24 mouse cellular contexts compared by ENCODE assay signal in genomic region chr12:95759212-95759746, GRCm38 (mm10).
A peak's percentile ranks its signal among the peaks of the same experiment; 100 is the strongest.
DNase-seq lines count a peak whose midpoint lies in the region; ATAC-seq and TF ChIP-seq lines count a peak whose summit lies in the region.
"Had no signal": no experiment of that assay in that cellular context is flagged by ENCODE, and none has a peak within 500 bp of the region (broad histone marks: within the 10 kb centered on the region; RNA-seq: fewer than 3 reads in every experiment).

No protein-coding gene starts in this region.

- no peaks in the 10 kb centered on the region for H3K9me3 ChIP-seq in lung, embryonic 15.5 days
- H3K9me3 ChIP-seq in limb, embryonic 10.5 days (replicated peaks) = no peaks in the 10 kb centered on the region
- H3K9me3 ChIP-seq: forebrain, embryonic 12.5 days; forebrain, embryonic 15.5 days; heart, embryonic 10.5 days; heart, embryonic 13.5 days had no signal

- DNase-seq in lung, postnatal 25 days (ENCODE audit: low spot score) = no peak
- DNase-seq in 3T3-L1 (ENCODE audit: low read depth, low spot score) = peak; percentile 46
- DNase-seq in limb, embryonic 10.5 days (ENCODE audit: low spot score) = no peak
- DNase-seq: adrenal gland, postnatal 10 days; adrenal gland, postnatal 36 days; cerebellum, adult 18-20 months; cerebellum, adult 9-10 months; cerebellum, postnatal 14 days; gastrocnemius, postnatal 25 days; heart, adult 2 months; heart, postnatal 14 days; heart, postnatal 4 days had no signal

- no peak for TF ChIP-seq POLR2A in myocyte (IDR thresholded peaks at IDR 0.05; ENCODE audit: insufficient read length, low read depth)

- no peak for TF ChIP-seq CTCF in C2C12 (IDR thresholded peaks at IDR 0.05; ENCODE audit: control insufficient read depth, insufficient read depth, insufficient read length)

- ATAC-seq in lung, embryonic 15.5 days (ENCODE audit: borderline replicate concordance, extremely low read depth, low FRiP score, low TSS enrichment) = peak; percentile 83; the same call in 1 of the 2 replicates
- ATAC-seq: forebrain, embryonic 15.5 days; hindbrain, postnatal 0 days; Patski had no signal

- H3ac ChIP-seq in C2C12 (ENCODE audit: control insufficient read depth, insufficient read length, low read depth) = peak overlapping the region; percentile 23
- no peak overlapping the region for H3ac ChIP-seq in myocyte (ENCODE audit: control insufficient read depth, insufficient read length)

- no peaks in the 10 kb centered on the region for H3K4me1 ChIP-seq in lung, embryonic 15.5 days
- no peaks in the 10 kb centered on the region for H3K4me1 ChIP-seq in limb, embryonic 10.5 days
- H3K4me1 ChIP-seq: forebrain, embryonic 12.5 days; forebrain, embryonic 15.5 days; heart, embryonic 10.5 days; heart, embryonic 13.5 days had no signal

- no peak overlapping the region for H3K4me2 ChIP-seq in lung, embryonic 15.5 days
- peak overlapping the region; percentile 7 for H3K4me2 ChIP-seq in myocyte (ENCODE audit: low read depth)
- H3K4me2 ChIP-seq: forebrain, embryonic 12.5 days; forebrain, embryonic 15.5 days; heart, embryonic 13.5 days; hindbrain, embryonic 14.5 days had no signal

- WGBS in lung, embryonic 15.5 days = 29% methylated on average over 5 of the region's 5 CpGs
- WGBS in limb, embryonic 10.5 days = 96% methylated on average over 5 of the region's 5 CpGs

- H3K9ac ChIP-seq in lung, embryonic 15.5 days = no peak overlapping the region
- H3K9ac ChIP-seq: forebrain, embryonic 12.5 days; forebrain, embryonic 15.5 days; heart, embryonic 13.5 days; hindbrain, embryonic 14.5 days had no signal

- H3K79me3 ChIP-seq in C2C12 (ENCODE audit: low read depth) = peaks cover 17% of the 10 kb centered on the region

- no peak overlapping the region for H3K27ac ChIP-seq in lung, embryonic 15.5 days
- no peak overlapping the region for H3K27ac ChIP-seq in limb, embryonic 10.5 days
- H3K27ac ChIP-seq: forebrain, embryonic 12.5 days; forebrain, embryonic 15.5 days; heart, adult 2 months; heart, embryonic 10.5 days; heart, embryonic 13.5 days; hindbrain, embryonic 14.5 days; hindbrain, postnatal 0 days had no signal

- no peaks in the 10 kb centered on the region for H3K27me3 ChIP-seq in lung, embryonic 15.5 days
- H3K27me3 ChIP-seq in C2C12 (ENCODE audit: control insufficient read depth, insufficient read depth, insufficient read length) (no peaks in the 10 kb centered on the region), myocyte (ENCODE audit: control insufficient read depth, insufficient read depth, insufficient read length) (no peaks in the 10 kb centered on the region)
- no peaks in the 10 kb centered on the region for H3K27me3 ChIP-seq in limb, embryonic 10.5 days (ENCODE audit: low read depth, poor library complexity, severe bottlenecking)
- H3K27me3 ChIP-seq: CH12.LX; forebrain, embryonic 12.5 days; forebrain, embryonic 15.5 days; heart, embryonic 13.5 days; Patski had no signal

- H3K79me2 ChIP-seq in C2C12 (ENCODE audit: control insufficient read depth, insufficient read depth) (peaks cover 52% of the 10 kb centered on the region), myocyte (ENCODE audit: control insufficient read depth, insufficient read depth) (peaks cover 25% of the 10 kb centered on the region)

- no peak overlapping the region for H3K4me3 ChIP-seq in lung, embryonic 15.5 days
- no peak overlapping the region for H3K4me3 ChIP-seq in C2C12 (ENCODE audit: insufficient read depth, poor library complexity, severe bottlenecking)
- H3K4me3 ChIP-seq in myocyte = no peak overlapping the region
- no peak overlapping the region for H3K4me3 ChIP-seq in limb, embryonic 10.5 days
- H3K4me3 ChIP-seq: forebrain, embryonic 12.5 days; forebrain, embryonic 15.5 days; heart, adult 2 months; heart, embryonic 10.5 days; heart, embryonic 13.5 days had no signal

- no peaks in the 10 kb centered on the region for H3K36me3 ChIP-seq in lung, embryonic 15.5 days
- H3K36me3 ChIP-seq in C2C12 (ENCODE audit: control insufficient read depth, insufficient read depth) (peaks cover 1% of the 10 kb centered on the region), myocyte (ENCODE audit: control insufficient read depth, insufficient read depth) (no peaks in the 10 kb centered on the region)
- H3K36me3 ChIP-seq in limb, embryonic 10.5 days = no peaks in the 10 kb centered on the region
- H3K36me3 ChIP-seq: forebrain, embryonic 12.5 days; forebrain, embryonic 15.5 days; G1E; heart, embryonic 10.5 days had no signal

TF ChIP-seq in C2C12, 6 proteins besides CTCF, POLR2A, EP300 and RAD21:
- TF ChIP-seq USF1 (IDR thresholded peaks at IDR 0.05; ENCODE audit: low read depth) (no peak), FOSL1 (IDR thresholded peaks at IDR 0.05; ENCODE audit: insufficient read depth, low read length, poor library complexity, severe bottlenecking) (no peak), MYOG (IDR thresholded peaks at IDR 0.05; ENCODE audit: control insufficient read depth, extremely low read depth, insufficient read length) (no peak), MYOD1 (IDR thresholded peaks at IDR 0.05; ENCODE audit: control insufficient read depth, insufficient read length, low read depth) (no peak), CEBPB (IDR thresholded peaks at IDR 0.05; ENCODE audit: low read depth) (no peak), MAX (IDR thresholded peaks at IDR 0.05) (no peak)
TF ChIP-seq in C2C12: peak in this region for 0.

TF ChIP-seq in myocyte, 11 proteins besides CTCF, POLR2A, EP300 and RAD21:
- TF ChIP-seq SRF (IDR thresholded peaks at IDR 0.05; ENCODE audit: control insufficient read depth, insufficient read length, low read depth) (no peak), E2F4 (IDR thresholded peaks at IDR 0.05; ENCODE audit: insufficient read depth) (no peak), TCF3 (IDR thresholded peaks at IDR 0.05; ENCODE audit: insufficient read length, low read depth) (no peak), CEBPB (IDR thresholded peaks at IDR 0.05; ENCODE audit: insufficient read depth, poor library complexity, severe bottlenecking) (no peak), MYOD1 (IDR thresholded peaks at IDR 0.05; ENCODE audit: control insufficient read depth in 1 of 3, insufficient read length in 2 of 3, low read depth in 2 of 3) (no peak), MAX (IDR thresholded peaks at IDR 0.05; ENCODE audit: low read depth) (no peak), MYOG (IDR thresholded peaks at IDR 0.05; ENCODE audit: control insufficient read depth in 1 of 3, insufficient read depth in 1 of 3, insufficient read length in 2 of 3, low read depth in 2 of 3) (no peak), USF1 (IDR thresholded peaks at IDR 0.05; ENCODE audit: low read depth) (no peak), TCF12 (IDR thresholded peaks at IDR 0.05; ENCODE audit: insufficient read depth, poor library complexity, severe bottlenecking) (no peak), POLR2AphosphoS2 (IDR thresholded peaks at IDR 0.05; ENCODE audit: insufficient read length, low read depth) (no peak), REST (IDR thresholded peaks at IDR 0.05; ENCODE audit: insufficient read depth, insufficient read length) (no peak)
